Mouse (Mus musculus): Measurements from ENCODE around the gene Med23. TPM values are rescaled to one million over a fixed set of nuclear protein-coding genes. Genes with fewer than 3 reads are reported as not detected.

The Med23 gene
- polyA plus RNA-seq, 1 experiment from 2014 or later = 25.7 TPM

DNA sequence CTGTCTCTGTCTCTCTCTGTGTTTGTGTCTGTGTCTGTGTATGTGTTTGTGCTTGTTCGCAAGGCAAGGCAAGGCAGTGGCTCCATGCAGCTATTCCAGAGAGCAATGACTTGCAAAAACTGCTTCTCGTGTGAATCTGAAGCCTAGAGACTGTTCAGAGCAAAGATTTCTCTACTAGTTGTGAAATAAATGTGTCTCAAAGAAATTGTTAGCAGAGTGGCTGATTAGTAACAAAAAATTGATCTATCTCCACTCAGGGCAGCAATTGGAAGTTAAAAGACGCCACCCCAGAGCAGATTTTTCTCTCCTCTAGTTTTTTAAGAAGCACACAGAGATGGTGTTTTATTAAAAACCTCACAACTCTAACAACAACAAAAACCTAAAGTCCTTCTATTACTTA lies 78.1 kb downstream of the Med23 start:
- 81% methylated on average over 3 of the region's 3 CpGs for WGBS
- Histone ChIP-seq H3K9me3 (no peaks in the 10 kb centered on the region), H3K4me1 (no peaks in the 10 kb centered on the region), H3K9ac (no peak overlapping the region), H3K27ac (no peak overlapping the region), H3K36me3 (no peaks in the 10 kb centered on the region), H3K4me2 (no peak overlapping the region), H3K27me3 (no peaks in the 10 kb centered on the region), H3K4me3 (no peak overlapping the region)
- ATAC-seq (ENCODE audit: insufficient number of reproducible peaks, insufficient read depth, low FRiP score, low TSS enrichment, low read depth) = no peak

DNA sequence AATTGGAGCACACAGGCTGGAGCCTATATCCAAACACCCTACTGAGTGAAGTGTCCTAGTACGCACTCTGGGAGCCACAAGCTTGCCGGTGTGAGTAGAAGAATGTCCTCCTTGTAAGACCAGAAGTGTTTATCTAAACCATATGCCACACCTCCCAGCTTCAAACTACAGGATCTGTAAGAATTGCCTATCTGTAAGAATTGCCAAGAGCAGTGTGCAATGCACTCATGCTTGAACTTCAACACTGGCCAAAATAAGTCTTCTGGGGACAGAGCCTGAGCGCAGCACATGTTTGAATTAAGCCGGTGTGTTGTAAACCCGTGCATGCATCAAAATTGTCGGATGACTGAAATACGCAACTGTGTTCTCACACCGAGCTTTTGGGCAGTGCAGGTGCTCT lies 78.5 kb downstream of the Med23 start:
- Histone ChIP-seq H3K9me3 (no peaks in the 10 kb centered on the region), H3K4me1 (no peaks in the 10 kb centered on the region), H3K27ac (no peak overlapping the region), H3K4me3 (no peak overlapping the region), H3K4me2 (no peak overlapping the region), H3K27me3 (no peaks in the 10 kb centered on the region), H3K36me3 (no peaks in the 10 kb centered on the region), H3K9ac (no peak overlapping the region)
- 69% methylated on average over 8 of the region's 8 CpGs for WGBS
- no peak for ATAC-seq (ENCODE audit: insufficient number of reproducible peaks, insufficient read depth, low FRiP score, low TSS enrichment, low read depth)

DNA sequence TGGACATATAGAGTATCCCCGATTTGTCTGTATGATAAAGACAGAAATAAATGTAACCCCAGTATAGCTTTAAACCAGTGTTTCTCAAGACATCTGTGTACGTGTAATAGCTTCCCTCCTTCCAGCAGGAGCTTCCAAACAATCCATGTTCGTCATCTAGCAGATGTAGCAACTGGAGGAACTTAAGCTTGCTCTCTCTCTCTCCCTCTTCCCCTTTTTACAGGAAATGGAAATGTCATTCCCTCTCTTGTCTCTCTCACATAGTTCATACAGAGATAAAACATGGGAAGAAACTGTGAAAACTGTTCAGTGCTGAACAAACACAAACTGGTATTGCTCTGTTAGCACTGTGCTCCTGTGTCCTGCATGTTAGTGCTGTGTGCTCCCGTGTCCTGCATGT lies 80.4 kb downstream of the Med23 start:
- H3K4me2 ChIP-seq = no peak overlapping the region
- H3K27ac ChIP-seq = no peak overlapping the region
- H3K9ac ChIP-seq = no peak overlapping the region
- H3K9me3 ChIP-seq = no peaks in the 10 kb centered on the region
- WGBS = 78% methylated on average over 4 of the region's 4 CpGs
- no peaks in the 10 kb centered on the region for H3K4me1 ChIP-seq
- no peak overlapping the region for H3K4me3 ChIP-seq
- no peaks in the 10 kb centered on the region for H3K36me3 ChIP-seq
- no peak for ATAC-seq (ENCODE audit: insufficient number of reproducible peaks, insufficient read depth, low FRiP score, low TSS enrichment, low read depth)
- no peaks in the 10 kb centered on the region for H3K27me3 ChIP-seq

DNA sequence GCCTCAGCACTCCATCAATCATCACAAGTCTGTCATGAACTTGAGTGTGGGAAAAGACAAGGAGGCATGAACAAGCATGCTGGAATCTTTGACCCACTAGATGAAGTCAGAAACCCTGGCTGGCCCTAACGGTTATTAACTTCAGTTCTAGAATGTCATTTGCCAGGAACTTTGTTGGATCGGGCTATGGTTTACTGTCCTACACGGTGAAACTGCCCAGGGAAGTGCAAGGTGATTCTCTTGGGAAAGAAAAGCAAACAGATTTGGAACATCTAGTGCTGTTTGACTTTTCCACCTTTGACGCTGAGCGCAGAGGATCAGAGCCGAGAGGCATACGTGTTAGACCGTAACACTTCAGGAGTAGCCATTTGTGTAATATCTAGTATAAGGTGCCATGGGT lies 81.8 kb downstream of the Med23 start:
- Histone ChIP-seq H3K4me1 (no peaks in the 10 kb centered on the region), H3K27ac (no peak overlapping the region), H3K36me3 (no peaks in the 10 kb centered on the region), H3K4me3 (no peak overlapping the region), H3K27me3 (no peaks in the 10 kb centered on the region), H3K4me2 (no peak overlapping the region), H3K9me3 (no peaks in the 10 kb centered on the region), H3K9ac (no peak overlapping the region)
- ATAC-seq (ENCODE audit: insufficient number of reproducible peaks, insufficient read depth, low FRiP score, low TSS enrichment, low read depth) = no peak
- 85% methylated on average over 8 of the region's 8 CpGs for WGBS

DNA sequence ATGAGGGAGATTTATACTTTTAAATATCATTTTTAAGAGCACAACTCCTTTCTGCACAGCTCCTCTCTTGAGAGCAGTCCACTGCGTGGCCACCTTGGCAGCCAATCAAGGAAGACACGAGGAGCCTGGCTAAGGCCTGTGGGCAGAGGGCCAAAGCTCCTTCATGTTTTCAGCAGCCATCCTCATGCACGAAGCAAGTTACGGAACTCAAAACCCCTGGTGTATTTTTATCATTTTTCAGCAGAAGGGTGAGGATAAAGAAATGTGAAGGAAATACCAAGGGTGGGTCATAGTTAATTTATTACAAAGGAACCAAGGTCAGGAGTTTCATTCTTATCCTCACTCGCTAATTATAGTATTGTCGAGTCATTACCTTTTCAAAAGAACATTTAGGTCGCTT lies 82.8 kb downstream of the Med23 start:
- ATAC-seq (ENCODE audit: insufficient number of reproducible peaks, insufficient read depth, low FRiP score, low TSS enrichment, low read depth) = no peak
- no peak overlapping the region for H3K4me2 ChIP-seq
- no peaks in the 10 kb centered on the region for H3K4me1 ChIP-seq
- H3K9me3 ChIP-seq = no peaks in the 10 kb centered on the region
- H3K27me3 ChIP-seq = no peaks in the 10 kb centered on the region
- 83% methylated on average over 7 of the region's 7 CpGs for WGBS
- no peak overlapping the region for H3K27ac ChIP-seq
- no peaks in the 10 kb centered on the region for H3K36me3 ChIP-seq
- H3K9ac ChIP-seq = no peak overlapping the region
- H3K4me3 ChIP-seq = no peak overlapping the region

DNA sequence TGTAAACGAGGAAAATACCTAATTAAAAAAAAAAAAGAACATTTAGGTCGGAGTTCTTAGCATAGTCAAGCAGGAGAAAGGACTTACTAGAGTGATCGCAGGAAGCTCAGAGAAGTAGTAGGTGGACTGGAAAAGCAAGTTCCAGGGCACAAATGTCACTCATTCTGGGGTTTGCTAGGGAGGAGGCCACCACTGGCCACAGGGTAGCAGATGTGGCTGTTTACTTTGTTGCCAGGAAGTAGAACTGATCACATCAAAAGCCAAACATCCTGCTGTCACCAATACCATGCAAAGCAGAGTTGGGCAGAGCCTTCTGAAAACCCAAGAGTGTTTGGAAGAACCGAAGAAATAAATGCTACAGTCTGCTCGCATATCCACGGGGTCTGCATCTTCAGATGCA lies 84.1 kb downstream of the Med23 start:
- H3K27me3 ChIP-seq = no peaks in the 10 kb centered on the region
- no peaks in the 10 kb centered on the region for H3K4me1 ChIP-seq
- no peak for ATAC-seq (ENCODE audit: insufficient number of reproducible peaks, insufficient read depth, low FRiP score, low TSS enrichment, low read depth)
- WGBS = 79% methylated on average over 6 of the region's 6 CpGs
- no peak overlapping the region for H3K9ac ChIP-seq
- H3K4me2 ChIP-seq = no peak overlapping the region
- no peaks in the 10 kb centered on the region for H3K36me3 ChIP-seq
- H3K27ac ChIP-seq = no peak overlapping the region
- H3K4me3 ChIP-seq = no peak overlapping the region
- H3K9me3 ChIP-seq = no peaks in the 10 kb centered on the region

DNA sequence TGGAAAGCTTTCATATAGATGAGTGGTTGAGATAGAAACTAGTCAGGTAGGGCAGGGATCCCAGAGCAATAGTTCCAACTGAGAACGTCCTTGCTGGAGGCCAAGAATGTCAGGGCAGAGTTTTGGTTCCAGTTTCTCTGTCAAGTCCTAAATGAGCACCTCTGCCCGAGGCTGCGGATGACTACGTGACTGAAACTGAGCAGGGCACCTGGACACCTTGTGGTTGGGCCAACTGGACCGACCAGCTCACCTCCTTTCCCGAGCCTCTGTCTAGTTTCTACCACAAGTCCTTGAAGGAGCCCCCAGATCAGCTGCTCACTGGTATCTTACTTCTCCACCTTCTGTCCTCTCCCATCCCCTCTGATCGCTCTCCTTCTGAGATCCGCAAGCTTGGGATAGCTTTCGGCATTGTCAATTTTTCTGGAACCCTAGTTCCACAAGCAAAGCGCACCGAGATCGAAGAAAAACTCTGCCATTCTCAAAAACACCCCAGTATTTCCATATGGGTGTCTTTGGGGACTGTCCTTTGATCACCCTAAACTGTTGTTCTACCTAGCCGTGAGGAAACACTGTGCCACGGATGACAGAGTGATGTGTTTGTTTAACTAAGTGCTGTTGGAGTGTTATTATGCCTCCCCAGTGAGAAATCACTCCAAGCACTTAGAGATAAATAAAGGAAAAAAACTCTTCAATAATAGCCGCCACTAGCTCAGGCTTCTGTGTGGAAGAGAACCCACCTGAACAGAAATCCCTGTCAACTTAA lies 88.7 kb downstream of the Med23 start:
- 65% methylated on average over 15 of the region's 15 CpGs for WGBS
- Histone ChIP-seq H3K4me3 (no peak overlapping the region), H3K27me3 (0 out of 2 replicates have a peak, but pooled peaks cover 3% of the 10 kb centered on the region), H3K4me1 (no peaks in the 10 kb centered on the region), H3K9me3 (no peaks in the 10 kb centered on the region), H3K36me3 (no peaks in the 10 kb centered on the region), H3K4me2 (no peak overlapping the region), H3K27ac (no peak overlapping the region), H3K9ac (no peak overlapping the region)
- no peak for ATAC-seq (ENCODE audit: insufficient number of reproducible peaks, insufficient read depth, low FRiP score, low TSS enrichment, low read depth)

DNA sequence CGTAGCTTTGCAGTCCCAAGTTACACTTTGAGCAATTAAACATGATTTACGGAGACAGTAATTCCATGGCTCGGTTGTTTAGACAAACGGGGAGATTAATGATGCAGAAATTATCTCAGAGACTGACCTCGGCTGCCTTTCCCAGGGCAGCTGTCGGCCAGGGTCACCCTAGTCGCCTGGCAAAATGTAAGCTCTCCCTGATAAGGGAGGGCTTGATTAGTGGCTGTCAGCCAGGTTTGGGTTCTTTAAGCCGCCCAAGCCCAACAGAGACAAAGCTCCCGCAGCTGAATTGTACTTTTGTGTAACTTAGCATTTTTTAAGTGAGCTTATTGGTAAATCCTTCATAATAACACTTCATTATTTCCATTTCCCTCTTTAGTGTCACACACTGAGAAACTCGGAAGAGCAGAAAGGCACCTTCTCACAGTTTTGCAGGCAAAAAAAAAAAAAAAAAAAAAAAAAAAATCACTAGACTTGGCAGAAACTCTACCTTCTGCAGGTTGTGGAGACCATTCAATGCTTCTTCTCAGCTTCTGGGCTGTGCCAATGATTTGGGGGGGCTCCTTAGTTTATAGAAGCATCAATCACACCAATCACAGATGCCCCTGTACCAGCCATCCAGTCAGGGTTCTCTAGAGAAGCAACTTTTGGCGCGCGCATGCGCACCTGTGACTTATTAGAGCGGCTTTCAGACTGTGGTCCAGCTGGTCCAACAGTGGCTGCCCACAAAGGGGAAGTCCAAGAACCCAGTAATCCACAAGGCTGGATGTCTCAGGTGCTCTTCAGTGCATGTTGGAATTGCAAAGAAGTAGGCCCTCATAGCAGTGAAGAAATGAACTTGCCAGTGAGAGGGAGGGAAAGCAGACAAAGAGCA lies 89.5 kb downstream of the Med23 start:
- Histone ChIP-seq H3K4me3 (no peak overlapping the region), H3K27ac (no peak overlapping the region), H3K4me2 (no peak overlapping the region), H3K9ac (no peak overlapping the region), H3K9me3 (no peaks in the 10 kb centered on the region), H3K4me1 (no peaks in the 10 kb centered on the region), H3K27me3 (0 out of 2 replicates have a peak, but pooled peaks cover 3% of the 10 kb centered on the region), H3K36me3 (no peaks in the 10 kb centered on the region)
- WGBS = 55% methylated on average over 15 of the region's 15 CpGs
- ATAC-seq (ENCODE audit: insufficient number of reproducible peaks, insufficient read depth, low FRiP score, low TSS enrichment, low read depth) = no peak

DNA sequence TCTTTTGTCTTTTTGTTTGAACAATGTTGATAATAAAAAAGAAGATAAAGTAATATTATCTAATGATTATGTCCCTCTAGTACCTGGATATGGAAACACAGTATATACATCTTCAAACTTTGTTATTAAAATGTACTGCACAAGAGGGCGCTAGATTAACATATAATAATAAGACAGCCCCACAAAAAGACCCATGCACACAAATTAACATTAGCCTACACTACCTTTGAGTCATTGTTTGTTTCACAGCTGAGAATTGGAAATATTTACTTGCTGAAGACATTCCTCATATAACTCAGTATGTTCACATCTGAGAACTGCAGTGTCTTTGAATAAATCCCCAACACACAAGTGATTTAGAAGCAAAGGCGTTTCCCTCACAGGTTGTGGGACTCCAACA lies 91.3 kb downstream of the Med23 start:
- H3K27ac ChIP-seq = no peak overlapping the region
- WGBS = 41% methylated on average over 2 of the region's 2 CpGs
- H3K36me3 ChIP-seq = no peaks in the 10 kb centered on the region
- no peaks in the 10 kb centered on the region for H3K4me1 ChIP-seq
- no peak overlapping the region for H3K9ac ChIP-seq
- no peak overlapping the region for H3K4me2 ChIP-seq
- H3K4me3 ChIP-seq = no peak overlapping the region
- no peaks in the 10 kb centered on the region for H3K9me3 ChIP-seq
- no peak for ATAC-seq (ENCODE audit: insufficient number of reproducible peaks, insufficient read depth, low FRiP score, low TSS enrichment, low read depth)
- H3K27me3 ChIP-seq = 0 out of 2 replicates have a peak, but pooled peaks cover 3% of the 10 kb centered on the region

DNA sequence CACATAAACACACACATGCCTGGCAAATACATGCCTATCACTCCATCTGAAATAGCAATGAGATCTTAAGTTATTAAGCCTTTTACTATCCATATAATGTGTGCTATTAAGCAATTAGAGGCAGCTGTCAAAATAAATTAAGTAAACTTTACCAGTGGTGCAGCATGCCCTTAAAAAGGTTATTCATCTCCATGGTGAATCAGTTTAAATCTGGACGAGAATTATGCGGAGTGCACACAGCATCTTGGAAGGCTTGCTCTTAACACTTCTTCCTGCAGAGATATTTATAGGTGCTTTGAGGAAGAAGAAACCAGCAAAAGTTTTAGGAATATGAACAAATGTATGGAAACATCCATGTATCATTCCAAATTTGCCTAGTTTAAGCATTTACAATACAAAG lies 92.1 kb downstream of the Med23 start:
- Histone ChIP-seq H3K36me3 (no peaks in the 10 kb centered on the region), H3K9ac (no peak overlapping the region), H3K4me1 (no peaks in the 10 kb centered on the region), H3K9me3 (no peaks in the 10 kb centered on the region), H3K27me3 (0 out of 2 replicates have a peak, but pooled peaks cover 3% of the 10 kb centered on the region), H3K27ac (no peak overlapping the region), H3K4me2 (no peak overlapping the region), H3K4me3 (no peak overlapping the region)
- 42% methylated on average over 2 of the region's 2 CpGs for WGBS
- ATAC-seq (ENCODE audit: insufficient number of reproducible peaks, insufficient read depth, low FRiP score, low TSS enrichment, low read depth) = no peak
